Mouse (Mus musculus): ENCODE results near the gene Zfp277. TPM values are rescaled to one million over a fixed set of nuclear protein-coding genes. Genes with fewer than 3 reads are reported as not detected.

Gene Zfp277
- polyA plus RNA-seq, 1 experiment, result 6.1 TPM

GRCm38 (mm10) chr12:40277581-40277980 is 168.1 kb downstream of the Zfp277 start:
- 64% methylated on average over 3 of the region's 3 CpGs for WGBS

GRCm38 (mm10) chr12:40274931-40275330 is 170.8 kb downstream of the Zfp277 start:
- no peaks in the 10 kb centered on the region for H3K4me1 ChIP-seq (ENCODE audit: control insufficient read depth, insufficient read depth, low read length)
- no peak overlapping the region for H3K4me3 ChIP-seq (replicated peaks; ENCODE audit: extremely low read depth, low read depth, low read length)
- no peak for DNase-seq
- TF ChIP-seq CTCF (IDR thresholded peaks at IDR 0.05; ENCODE audit: insufficient read depth, low read length) (no peak), POLR2A (IDR thresholded peaks at IDR 0.05; ENCODE audit: borderline replicate concordance, extremely low read depth, low read depth, low read length) (no peak)

More at GRCm38 (mm10) chr12:40277581-40277980, 168.1 kb downstream of the Zfp277 start:
- H3K4me3 ChIP-seq (replicated peaks; ENCODE audit: extremely low read depth, low read depth, low read length), result no peak overlapping the region
- no peak for DNase-seq
- no peak for TF ChIP-seq CTCF (IDR thresholded peaks at IDR 0.05; ENCODE audit: insufficient read depth, low read length)
- no peak for TF ChIP-seq POLR2A (IDR thresholded peaks at IDR 0.05; ENCODE audit: borderline replicate concordance, extremely low read depth, low read depth, low read length)
- H3K4me1 ChIP-seq (ENCODE audit: control insufficient read depth, insufficient read depth, low read length), result no peaks in the 10 kb centered on the region

- H3K4me1 ChIP-seq (ENCODE audit: control insufficient read depth, insufficient read depth, low read length), result no peaks in the 10 kb centered on the region
- TF ChIP-seq POLR2A (IDR thresholded peaks at IDR 0.05; ENCODE audit: borderline replicate concordance, extremely low read depth, low read depth, low read length) (no peak), CTCF (IDR thresholded peaks at IDR 0.05; ENCODE audit: insufficient read depth, low read length) (no peak)
- no peak for DNase-seq
- no peak overlapping the region for H3K4me3 ChIP-seq (replicated peaks; ENCODE audit: extremely low read depth, low read depth, low read length)
- 60% methylated on average over 4 of the region's 4 CpGs for WGBS
Observed at GRCm38 (mm10) chr12:40273339-40273738, 172.4 kb downstream of the Zfp277 start.

- no peak for DNase-seq
- TF ChIP-seq CTCF (IDR thresholded peaks at IDR 0.05; ENCODE audit: insufficient read depth, low read length), result no peak
- TF ChIP-seq POLR2A (IDR thresholded peaks at IDR 0.05; ENCODE audit: borderline replicate concordance, extremely low read depth, low read depth, low read length), result no peak
- WGBS, result 77% methylated on average over 4 of the region's 4 CpGs
- no peaks in the 10 kb centered on the region for H3K4me1 ChIP-seq (ENCODE audit: control insufficient read depth, insufficient read depth, low read length)
- no peak overlapping the region for H3K4me3 ChIP-seq (replicated peaks; ENCODE audit: extremely low read depth, low read depth, low read length)
Observed at GRCm38 (mm10) chr12:40272710-40273109, 173.0 kb downstream of the Zfp277 start.

GRCm38 (mm10) chr12:40268313-40268712 is 177.4 kb downstream of the Zfp277 start:
- WGBS, result 50% methylated on average over 2 of the region's 2 CpGs
- DNase-seq, result no peak
- TF ChIP-seq CTCF (IDR thresholded peaks at IDR 0.05; ENCODE audit: insufficient read depth, low read length), result no peak
- no peak for TF ChIP-seq POLR2A (IDR thresholded peaks at IDR 0.05; ENCODE audit: borderline replicate concordance, extremely low read depth, low read depth, low read length)
- Histone ChIP-seq H3K4me3 (replicated peaks; ENCODE audit: extremely low read depth, low read depth, low read length) (no peak overlapping the region), H3K4me1 (ENCODE audit: control insufficient read depth, insufficient read depth, low read length) (no peaks in the 10 kb centered on the region)

Other genes with a start within 250 kb of the Zfp277 start
- gene Lsmem1, start 246.4 kb downstream of the Zfp277 start, polyA plus RNA-seq (2012; rRNA removed), result 0.18 and 0.53 TPM in 2 replicates
- gene Ifrd1, start 197.4 kb downstream of the Zfp277 start, polyA plus RNA-seq (2012; rRNA removed), result 25.9 and 36.2 TPM in 2 replicates
- gene Dock4, start 50 bp upstream of the Zfp277 start, polyA plus RNA-seq (2012; rRNA removed), result 19.7 and 21.9 TPM in 2 replicates

Measured in lung, adult 2 months (tissue).